Mouse (Mus musculus) cerebellum, adult 9-10 months (tissue): Measurements from ENCODE around the gene Gabrr1.

Source experiments
- DNase-seq: peaks from one replicate; pipeline ENCODE4 v3.0.0; 2022

Gabrr1 gene

DNA sequence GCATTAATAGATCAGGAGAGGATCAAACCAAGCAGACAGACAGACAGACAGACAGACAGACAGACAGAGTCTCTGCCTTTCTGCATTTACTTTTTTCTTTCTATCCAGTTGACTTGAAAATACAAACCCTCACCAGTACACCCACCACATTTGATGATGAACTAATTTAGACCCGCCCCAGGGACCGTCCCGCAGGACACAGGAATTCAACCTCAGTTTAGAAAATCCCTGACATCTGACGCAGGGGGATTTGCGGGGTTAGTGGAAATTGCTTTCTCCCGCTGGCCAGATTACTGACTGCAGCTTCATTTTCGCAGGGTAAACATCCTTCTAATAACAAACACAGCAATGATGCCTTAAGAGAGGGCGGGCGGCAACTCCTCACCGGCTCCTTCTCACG, at the start of gene Gabrr1:
TSS of gene Gabrr1 (plus strand) at position 301 of the 400 bp plus-strand sequence.
- no peak for DNase-seq

DNA sequence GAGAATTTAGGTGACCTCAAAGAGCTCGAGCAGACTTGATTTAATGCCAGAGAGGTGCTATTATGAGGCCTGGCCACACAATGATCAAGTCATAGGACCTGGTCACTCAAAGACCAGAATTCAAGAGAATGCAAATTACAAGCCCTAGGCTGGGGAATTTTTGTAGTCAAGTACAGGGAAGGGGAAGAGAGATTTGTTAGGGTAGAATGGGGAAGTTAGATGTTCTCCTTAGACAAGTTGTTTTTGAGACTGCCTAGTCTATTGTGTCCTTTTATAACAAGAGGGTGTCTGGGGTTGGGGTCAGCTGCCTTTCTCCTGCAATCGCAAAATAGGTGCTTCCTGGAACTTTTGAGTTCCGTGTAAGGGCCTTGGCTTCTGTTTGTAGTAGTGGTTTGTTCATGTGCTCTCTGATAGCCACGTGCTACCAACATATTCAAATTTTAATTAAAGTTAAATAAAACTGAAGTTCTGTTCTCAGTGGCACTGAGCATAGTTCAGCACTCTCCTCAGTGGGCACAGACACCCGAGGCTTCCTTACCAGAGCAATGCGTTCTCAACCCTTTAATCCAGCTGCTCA, 33.1 kb upstream of the Gabrr1 start:
- no peak for DNase-seq

DNA sequence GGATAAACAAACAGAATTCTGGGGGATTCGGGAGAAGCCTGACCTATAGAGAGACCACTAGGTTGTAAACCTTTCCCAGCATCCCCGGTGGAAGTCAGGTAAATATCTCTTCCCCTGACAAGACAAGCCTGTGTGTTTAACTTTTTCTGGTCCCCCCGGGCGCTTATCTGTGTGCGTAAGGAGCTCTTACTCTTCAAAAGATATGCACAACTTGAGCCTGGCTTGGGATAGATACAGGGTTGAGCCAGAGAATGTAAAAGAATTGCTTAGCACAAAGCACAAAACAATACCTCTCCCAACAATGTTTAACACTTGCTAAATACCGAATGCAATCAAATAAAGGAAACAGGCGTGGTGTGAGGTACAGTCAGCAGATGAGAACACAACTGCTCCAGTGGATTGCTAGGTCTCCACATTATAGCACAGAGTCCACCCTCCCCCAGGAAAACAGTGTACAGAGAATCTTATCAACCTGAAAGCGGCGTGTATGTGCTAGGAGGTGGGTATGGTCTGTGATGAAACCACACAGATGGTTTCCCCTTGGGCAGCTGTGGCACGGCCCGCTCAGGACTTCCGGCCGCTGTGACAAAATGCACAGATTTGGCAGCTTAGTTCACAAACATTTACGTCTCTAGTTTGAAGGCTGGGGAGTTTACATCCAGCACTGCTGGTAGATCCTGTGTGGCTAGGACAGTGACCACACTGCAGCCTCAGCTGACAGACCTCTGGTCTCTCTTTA, 22.4 kb upstream of the Gabrr1 start:
- DNase-seq = no peak

DNA sequence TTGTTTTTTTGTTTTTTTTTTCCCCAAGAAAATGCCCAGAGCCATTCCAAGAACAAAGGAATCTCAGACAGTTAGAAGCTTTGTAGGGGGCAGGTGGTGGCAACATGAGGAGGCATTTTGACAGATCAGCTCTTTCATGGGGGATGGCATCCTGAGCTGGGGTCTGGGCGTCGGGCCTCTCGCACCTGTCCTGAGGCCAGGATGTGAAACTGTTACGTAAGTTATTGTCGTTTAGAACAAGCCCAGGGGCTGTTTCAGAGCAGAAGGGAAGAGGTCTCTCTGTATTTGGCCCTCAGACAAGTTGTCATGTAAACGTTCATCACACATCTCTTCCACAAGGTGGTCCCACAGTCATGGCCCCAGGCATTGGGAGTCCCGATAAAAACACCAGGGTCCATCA, 21.5 kb upstream of the Gabrr1 start:
- no peak for DNase-seq

DNA sequence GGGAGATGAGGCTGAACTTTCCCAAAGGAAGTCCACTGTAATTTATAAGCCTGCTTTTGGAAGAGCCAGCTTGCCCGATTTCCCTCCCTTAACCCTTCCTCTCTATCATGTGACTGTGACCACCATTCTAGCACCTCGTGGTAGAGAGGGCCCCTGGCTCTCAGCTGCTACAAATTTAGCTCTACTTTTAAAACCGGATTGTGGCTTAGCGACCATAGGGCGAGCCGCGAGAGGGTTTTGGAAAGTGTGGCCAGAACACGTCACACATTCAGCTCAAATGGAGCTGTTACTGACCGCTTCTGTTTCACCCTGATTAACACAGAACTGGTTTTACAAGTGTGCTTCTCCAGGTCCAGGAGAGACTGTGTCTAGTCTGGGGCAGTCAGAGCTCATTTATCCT, 21.0 kb upstream of the Gabrr1 start:
- DNase-seq = no peak

DNA sequence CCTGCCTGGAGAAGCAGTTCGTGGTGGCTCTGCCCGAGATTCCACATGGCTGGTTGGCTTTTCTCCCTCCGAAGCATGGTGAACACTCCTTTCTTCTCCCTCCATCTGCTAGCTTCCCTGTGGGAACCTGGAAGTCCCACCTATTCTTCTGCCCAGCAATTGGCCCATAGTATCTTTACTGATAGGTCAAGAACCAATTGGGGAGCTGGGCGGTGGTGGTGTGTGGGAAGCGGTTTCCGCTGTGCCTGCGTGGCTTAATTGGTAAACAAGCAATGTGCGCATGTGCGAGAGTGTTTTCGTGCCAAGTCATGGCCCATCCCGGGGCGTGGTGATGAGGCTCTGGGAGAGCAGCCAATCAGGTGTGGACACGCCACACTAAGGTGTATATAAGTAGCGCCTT, 19.5 kb upstream of the Gabrr1 start:
- peak; percentile 20 for DNase-seq

DNA sequence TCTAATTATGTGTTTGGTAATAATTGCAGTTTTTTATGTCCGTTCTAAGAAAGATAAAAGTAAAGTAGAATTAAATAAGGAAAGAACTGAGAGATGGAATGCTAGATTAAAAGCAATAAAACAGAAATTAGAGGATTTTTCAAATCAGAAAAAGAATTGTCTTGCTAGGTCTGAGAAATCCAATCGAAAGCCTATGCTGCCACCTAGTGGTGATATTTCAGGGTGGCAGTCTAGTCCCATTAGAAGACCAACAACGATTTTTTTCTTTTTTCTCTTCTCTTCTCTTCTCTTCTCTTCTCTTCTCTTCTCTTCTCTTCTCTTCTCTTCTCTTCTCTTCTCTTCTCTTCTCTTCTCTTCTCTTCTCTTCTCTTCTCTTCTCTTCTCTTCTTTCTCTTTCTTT, 13.2 kb upstream of the Gabrr1 start:
- DNase-seq = peak; percentile 90

DNA sequence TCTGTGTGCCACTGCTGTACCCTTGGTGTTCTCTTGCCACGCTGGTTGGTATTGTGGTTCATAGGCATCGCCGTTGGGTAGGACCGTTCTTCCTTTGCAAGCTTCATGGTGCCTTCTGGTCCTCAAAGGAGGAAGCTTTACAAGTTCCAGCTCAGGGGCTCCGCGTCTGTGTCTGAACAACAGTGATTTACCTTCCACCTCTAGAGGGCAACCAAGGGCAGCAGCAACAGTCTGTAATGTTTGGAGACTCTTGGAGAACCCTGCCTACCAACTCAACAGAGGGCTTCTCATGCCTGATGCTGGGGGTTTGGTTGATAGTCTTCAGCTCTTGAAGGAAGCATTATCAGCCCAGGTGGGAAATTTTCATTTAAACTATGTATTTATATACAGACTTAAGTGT, 7.8 kb upstream of the Gabrr1 start:
- peak; percentile 73 for DNase-seq

DNA sequence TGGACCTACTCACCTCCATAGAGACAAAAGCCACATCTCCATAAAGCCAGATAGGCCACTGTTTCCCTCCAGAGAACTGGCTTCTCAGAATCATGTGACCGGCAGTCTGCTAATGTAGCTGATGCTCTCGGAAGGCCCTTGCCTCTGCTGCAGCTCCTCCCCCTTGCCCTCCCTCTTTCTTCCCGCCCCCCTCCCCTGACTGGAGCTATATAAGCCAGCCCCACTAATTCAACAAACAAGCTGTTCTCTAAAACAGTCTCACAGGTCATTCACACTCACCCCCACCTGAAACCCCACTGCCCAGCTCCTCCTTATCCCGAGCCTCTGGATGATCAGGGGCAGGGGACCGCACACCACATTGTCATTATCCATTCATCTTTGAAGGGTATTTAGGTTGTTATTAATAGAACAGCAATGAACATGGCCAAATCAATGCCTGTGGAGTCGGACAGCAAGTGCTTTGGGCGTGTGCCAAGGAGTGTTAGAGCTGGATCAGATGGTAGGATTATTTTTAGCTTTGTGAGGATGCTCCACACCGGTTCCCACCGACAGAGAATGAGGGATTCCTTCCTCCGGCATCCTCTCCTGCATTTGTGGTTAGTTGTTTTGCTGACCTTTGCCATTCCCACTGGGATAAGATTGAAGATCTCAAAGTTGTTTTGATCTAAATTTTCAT, 6.8 kb upstream of the Gabrr1 start:
- peak; percentile 77 for DNase-seq

DNA sequence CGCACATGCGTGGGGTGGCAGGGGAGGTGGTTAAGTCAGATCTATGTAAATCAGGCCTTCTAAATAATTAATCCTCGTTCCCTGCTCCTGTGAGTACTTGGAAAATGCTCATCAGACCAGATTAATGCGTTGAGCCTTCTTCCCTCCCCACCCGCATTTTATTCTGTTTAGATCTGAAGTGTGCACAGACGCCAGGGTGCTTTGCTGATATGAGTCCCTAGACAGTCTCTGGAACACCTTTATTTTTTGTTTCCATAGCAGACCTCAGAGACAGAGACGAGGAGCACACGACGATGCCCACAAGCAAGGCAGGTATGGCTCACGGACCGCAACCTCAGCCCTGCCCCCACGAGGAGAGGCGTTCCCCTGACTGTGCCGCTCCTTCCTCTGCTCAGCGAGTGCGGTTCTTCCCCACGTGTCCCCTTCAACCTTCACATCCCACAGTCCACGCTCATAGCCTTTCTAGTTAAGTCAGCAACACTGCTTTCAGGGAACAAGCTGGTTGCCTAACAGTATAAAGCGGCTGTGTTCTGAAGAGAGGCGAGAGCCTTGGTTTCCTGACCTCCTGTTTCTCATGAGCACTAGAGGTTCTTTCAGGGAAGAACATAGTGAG, 14.5 kb downstream of the Gabrr1 start:
- DNase-seq = no peak

DNA sequence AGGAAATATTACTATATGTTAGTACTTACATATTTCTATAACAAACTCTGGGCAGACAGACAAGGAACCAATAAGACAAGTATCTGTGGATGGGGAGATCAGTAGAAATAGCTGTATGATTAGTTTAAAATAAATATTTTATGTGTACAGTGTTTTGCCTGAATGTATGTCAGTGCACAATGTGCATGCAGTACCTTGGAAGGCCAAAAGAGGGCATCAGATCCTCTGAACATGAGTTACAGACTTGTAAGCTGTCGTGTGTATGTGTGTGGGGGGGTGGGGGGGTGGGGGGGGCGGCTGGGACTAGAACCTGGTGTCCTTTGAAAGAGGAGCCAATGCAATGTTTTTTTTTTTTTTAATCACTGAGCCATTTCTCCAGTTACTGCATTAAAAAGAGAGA, 15.5 kb downstream of the Gabrr1 start:
- peak; percentile 53 for DNase-seq

DNA sequence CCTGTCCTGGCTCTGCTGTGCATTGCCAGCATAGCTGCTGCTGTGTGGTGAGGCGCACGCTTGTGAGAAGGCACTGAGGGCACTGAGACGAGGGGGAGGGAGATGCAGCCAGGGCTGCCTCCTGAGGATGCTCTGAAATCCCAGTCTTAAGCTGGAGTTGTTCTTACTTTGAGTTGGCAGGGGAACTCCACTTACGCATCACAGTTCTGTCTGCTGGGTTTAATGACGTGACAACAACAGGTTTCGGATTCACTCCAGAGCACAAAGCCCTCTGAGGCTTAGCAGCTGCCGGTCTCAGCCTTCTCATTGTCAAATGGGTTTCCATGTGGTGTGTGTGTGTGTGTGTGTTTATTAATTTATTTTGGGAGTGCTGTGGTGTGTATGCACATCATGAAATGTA, 16.8 kb downstream of the Gabrr1 start:
- DNase-seq = no peak

DNA sequence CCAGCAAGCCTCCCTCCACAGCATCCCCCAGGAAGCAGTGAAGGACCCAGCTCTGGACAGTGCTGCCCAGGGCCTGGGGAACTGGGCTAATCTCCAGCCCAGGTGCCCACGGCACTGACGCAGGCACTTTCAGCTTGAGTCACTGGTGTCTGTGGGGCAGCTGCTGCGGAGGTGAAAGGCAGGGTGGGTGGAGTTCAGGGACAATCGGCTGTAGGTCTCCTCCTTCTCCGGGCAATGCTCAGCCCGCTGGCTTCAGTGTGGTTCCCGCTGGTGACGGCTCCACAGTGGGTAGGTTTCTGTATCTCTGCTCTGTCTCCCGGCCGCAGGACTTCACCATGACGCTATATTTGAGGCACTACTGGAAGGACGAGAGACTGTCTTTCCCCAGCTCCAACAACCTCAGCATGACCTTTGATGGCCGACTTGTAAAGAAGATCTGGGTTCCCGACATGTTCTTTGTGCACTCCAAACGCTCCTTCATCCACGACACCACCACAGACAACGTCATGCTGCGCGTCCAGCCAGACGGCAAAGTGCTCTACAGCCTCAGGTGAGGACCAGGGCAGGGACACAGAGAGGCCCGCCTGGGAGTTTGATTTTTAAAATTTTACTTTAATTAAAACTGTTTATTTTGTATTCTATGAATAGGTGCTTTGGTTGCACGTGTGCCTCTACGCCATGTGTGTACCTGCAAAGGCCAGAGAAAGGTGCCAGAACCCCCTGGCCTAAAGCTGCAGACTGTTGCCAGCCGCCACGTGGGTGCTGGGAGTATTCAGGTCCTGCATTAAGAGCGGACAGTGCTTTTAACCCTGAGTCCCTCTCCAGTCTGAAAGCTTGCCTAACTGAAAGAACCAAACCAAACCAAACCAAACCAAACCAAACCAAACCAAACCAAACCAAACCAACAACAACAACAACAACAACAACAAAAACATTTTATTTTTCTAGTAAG, 20.0 kb downstream of the Gabrr1 start:
- no peak for DNase-seq

DNA sequence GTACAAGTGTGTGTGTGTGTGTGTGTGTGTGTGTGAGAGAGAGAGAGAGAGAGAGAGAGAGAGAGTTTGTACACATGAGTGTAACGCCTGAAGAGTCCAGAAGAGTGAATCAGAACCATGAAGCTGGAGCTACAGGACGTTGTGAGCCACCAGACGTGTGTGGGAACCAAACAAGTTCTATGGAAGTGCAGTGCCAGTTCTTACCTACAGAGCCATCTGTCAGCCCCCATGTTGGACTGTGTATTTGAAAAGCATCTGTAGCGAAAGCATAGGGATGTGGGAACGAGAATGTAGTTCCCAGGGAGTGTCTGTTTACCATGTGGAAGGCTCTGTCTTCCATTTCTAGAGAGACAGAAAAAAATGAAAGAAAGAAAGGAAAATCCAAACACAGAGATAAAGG, 51.2 kb downstream of the Gabrr1 start:
- DNase-seq = no peak

DNA sequence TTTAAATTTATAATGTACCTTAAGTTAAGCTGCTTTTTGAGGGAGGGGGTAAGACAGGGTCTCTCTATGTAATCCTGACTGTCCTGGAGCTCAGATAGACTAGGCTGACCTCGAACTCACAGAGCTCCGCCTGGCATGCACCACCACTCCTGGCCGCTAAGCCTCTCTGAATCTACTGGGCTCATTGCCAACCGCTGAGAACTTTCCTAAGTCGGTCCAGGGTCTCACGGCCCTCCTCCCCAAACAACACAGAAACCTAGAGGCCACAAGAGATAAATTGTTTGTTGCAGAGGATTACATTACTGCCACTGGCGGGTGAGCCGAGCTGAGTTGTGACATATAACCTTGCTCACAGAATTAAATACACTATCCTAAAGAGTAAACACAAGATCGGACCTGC, 55.8 kb downstream of the Gabrr1 start:
- peak; percentile 59 for DNase-seq

DNA sequence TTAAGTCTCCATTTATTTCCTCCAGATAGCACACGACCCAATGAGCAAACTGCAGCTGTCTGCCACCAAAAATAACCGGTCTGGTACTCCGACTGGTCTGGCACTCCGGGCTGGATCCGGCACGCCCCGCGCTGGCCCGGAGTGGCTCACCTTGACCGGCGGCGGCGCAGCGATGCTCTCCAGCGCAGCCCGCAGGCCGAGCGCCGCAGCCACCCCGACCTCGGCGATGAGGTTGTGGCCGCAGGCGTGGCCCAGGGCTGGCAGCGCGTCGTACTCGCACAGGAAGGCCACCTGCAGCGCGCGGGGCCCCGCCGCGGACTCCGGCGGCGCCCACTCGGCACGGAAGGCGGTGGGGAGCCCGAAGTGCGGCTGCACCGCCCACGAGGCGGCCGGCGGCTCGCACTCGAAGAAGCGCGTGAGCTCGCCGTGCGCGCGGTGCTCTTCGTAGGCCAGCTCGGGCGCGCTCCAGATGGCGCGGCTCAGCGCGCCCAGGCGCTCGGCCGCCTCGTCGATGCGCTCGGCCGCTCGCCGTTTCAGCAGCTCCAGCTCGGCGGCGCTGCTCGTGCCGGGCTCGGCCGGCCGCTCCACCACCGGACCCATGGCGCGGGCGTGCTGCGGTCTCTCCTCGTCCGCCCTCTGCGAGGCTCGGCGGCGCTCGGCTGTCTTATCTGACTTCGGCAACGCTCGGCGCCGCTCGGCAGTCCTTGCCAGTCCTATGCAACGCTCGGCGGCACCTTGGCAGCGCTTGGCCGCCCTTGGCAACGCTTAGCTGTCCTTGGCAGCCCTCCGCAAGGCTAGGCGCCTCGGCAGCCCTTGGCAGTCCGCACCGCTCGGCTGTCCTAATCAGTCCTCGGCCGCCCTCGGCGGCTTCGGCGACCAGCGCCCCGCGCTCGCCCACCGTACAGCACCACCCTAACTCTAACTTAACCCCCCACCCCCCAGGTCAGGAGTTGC, 56.7 kb downstream of the Gabrr1 start:
- peak; percentile 98 for DNase-seq

DNA sequence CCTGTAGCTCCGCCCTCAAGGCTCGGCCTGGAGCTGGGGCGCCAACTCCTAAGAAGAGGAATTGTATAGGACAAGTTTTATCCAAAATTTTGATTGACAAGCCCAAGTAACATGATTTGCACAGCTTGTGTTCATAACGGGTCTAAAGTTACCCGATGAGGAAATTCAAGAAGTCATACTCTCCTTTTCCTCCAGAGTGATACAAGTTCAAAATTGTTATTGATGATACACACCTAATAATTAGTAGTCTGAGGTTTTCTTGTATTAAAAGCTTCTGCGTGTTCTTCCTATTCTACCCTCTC, 57.4 kb downstream of the Gabrr1 start, which contains the start of gene Pm20d2:
TSS of gene Pm20d2 (minus strand) at position 3 of the 302 bp plus-strand sequence.
- DNase-seq = no peak

DNA sequence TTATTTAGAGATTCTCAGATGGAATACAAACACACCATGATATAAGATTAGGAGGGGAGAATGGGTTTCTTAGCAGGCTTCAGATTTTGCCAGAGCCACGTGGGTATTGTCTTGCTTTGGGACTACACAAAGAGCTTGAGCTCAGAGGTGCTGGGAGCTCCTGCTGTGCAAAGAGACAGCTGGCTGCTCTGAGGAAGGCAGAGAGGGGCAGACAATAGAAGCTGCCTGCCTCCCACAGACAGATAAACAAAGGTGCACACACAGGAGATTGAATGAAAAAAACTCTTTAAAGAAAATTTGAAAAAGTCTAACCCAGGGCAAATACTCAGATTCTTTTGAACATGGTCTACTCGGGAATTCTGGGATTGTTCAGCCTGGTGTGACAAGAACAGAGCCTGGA, 65.8 kb downstream of the Gabrr1 start:
- DNase-seq = no peak

DNA sequence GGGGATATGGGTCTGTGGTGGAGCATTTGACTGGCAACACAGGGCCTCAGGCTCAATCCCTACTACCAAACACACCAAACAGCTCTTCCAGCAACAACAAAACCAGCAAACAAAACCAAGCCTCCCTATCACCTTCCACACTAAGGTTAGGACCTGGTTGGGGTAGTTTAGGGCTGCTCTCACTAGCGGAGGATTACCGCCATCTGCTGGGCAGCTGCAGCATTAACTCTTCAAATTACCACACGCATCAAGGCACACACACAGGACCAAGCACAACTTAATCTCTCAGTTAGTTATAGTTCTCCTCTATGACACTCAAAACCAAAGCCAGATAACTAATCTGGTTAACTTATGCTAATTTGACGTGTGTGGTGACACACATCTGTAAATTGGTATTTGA, 72.4 kb downstream of the Gabrr1 start:
- DNase-seq = peak; percentile 78

DNA sequence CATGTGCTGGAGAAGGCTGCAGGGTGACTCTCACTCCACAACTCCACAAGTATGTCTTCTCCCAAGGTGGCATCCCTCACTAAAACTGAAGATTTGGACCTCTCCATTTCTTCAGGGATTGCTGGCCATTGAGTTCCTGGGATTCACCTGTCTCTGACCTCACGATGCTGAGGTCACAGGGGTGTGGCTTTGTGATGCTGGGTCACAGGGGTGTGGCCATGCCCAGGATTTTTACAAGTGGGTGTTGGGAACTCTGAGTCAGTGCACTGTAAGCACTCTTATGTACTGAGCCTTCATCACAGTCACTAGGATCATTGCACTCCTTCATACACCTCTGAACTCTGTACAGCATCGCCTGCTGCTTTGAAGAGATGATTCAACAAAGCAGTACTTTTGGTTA, 75.2 kb downstream of the Gabrr1 start:
- DNase-seq = no peak
